Mouse (Mus musculus): Measurements from ENCODE around the gene Anapc15.

GRCm38 (mm10) chr7:101847934-101848333, 15.6 kb upstream of the Anapc15 start:
- TF ChIP-seq CTCF (IDR thresholded peaks at IDR 0.05; ENCODE audit: low read depth, low read length) (no peak), GATA1 (IDR thresholded peaks at IDR 0.05; ENCODE audit: borderline replicate concordance, low read length) (no peak), POLR2AphosphoS5 (IDR thresholded peaks at IDR 0.05; ENCODE audit: insufficient replicate concordance, low read depth, low read length) (no peak), TAL1 (conservative IDR thresholded peaks at IDR 0.05; ENCODE audit: low read depth, low read length) (no peak)

All from G1E (cell line).